In genomic region chr19:46970121-46970729, GRCm38 (mm10) we compare ENCODE assay signal across 8 mouse cellular contexts. TPM values are rescaled to one million over a fixed set of nuclear protein-coding genes. Genes with fewer than 3 reads are reported as not detected.
DNase-seq lines count a peak whose midpoint lies in the region; ATAC-seq and TF ChIP-seq lines count a peak whose summit lies in the region.

No protein-coding gene starts in this region.

- H3K36me3 ChIP-seq in kidney, adult 2 months (ENCODE audit: control insufficient read depth, insufficient read depth, low read length), result no peaks in the 10 kb centered on the region
- no peaks in the 10 kb centered on the region for H3K36me3 ChIP-seq in stomach, embryonic 16.5 days (ENCODE audit: control insufficient read depth, insufficient read depth, low read length)

- DNase-seq in kidney, adult 2 months, result no peak
- DNase-seq in kidney, adult 9 months, result no peak
- DNase-seq in lung, adult 2 months, result peak; percentile 56
- no peak for DNase-seq in cerebellum, adult 9-11 months
- no peak for DNase-seq in right cerebral cortex, postnatal 36 days (ENCODE audit: low spot score in 2 of 2)
- DNase-seq in yolk sac, embryonic 10.5 days (ENCODE audit: low spot score), result no peak

- 0 out of 2 replicates have a peak overlapping the region, but pooled peaks have one; percentile 4 for H3K4me2 ChIP-seq in stomach, embryonic 16.5 days (ENCODE audit: low read depth, low read length)

- H3K4me1 ChIP-seq in kidney, adult 2 months (ENCODE audit: control insufficient read depth, insufficient read depth, low read length), result peaks cover 26% of the 10 kb centered on the region
- peaks cover 12% of the 10 kb centered on the region for H3K4me1 ChIP-seq in cortical plate, adult 2 months (ENCODE audit: control insufficient read depth, insufficient read depth, low read length)
- peaks cover 3% of the 10 kb centered on the region; the same call in 1 of the 2 replicates for H3K4me1 ChIP-seq in lung, adult 2 months (ENCODE audit: control insufficient read depth, insufficient read depth, low read length)
- H3K4me1 ChIP-seq in stomach, embryonic 16.5 days (ENCODE audit: control insufficient read depth, insufficient read depth, low read length), result peaks cover 17% of the 10 kb centered on the region

- H3K9me3 ChIP-seq in stomach, embryonic 16.5 days (replicated peaks; ENCODE audit: control insufficient read depth, low read length), result no peaks in the 10 kb centered on the region

- H3K27ac ChIP-seq in kidney, adult 2 months (ENCODE audit: insufficient read depth, low read depth, low read length), result peak overlapping the region; percentile 81; the same call in 1 of the 2 replicates
- peak overlapping the region; percentile 14; the same call in 1 of the 2 replicates for H3K27ac ChIP-seq in cortical plate, adult 2 months (ENCODE audit: insufficient read depth, low read length)
- peak overlapping the region; percentile 56 for H3K27ac ChIP-seq in stomach, embryonic 16.5 days (ENCODE audit: low read length)

- no peak for TF ChIP-seq POLR2A in kidney, adult 2 months (IDR thresholded peaks at IDR 0.05; ENCODE audit: low read depth, low read length)
- TF ChIP-seq POLR2A in cortical plate, adult 2 months (IDR thresholded peaks at IDR 0.05; ENCODE audit: extremely low read depth, insufficient read depth, low read length), result no peak
- no peak for TF ChIP-seq POLR2A in lung, adult 2 months (IDR thresholded peaks at IDR 0.05; ENCODE audit: borderline replicate concordance, extremely low read depth, low read depth, low read length)

- peak; percentile 77 for ATAC-seq in stomach, embryonic 16.5 days (ENCODE audit: insufficient read depth, low FRiP score)

- H3K9ac ChIP-seq in stomach, embryonic 16.5 days (ENCODE audit: low read length), result no peak overlapping the region

- no peak overlapping the region for H3K4me3 ChIP-seq in kidney, adult 2 months (ENCODE audit: insufficient read depth, low read depth, low read length)
- no peak overlapping the region for H3K4me3 ChIP-seq in cortical plate, adult 2 months (ENCODE audit: insufficient read depth, low read length)
- no peak overlapping the region for H3K4me3 ChIP-seq in lung, adult 2 months (replicated peaks; ENCODE audit: extremely low read depth, low read depth, low read length)
- H3K4me3 ChIP-seq in stomach, embryonic 16.5 days (replicated peaks; ENCODE audit: low read length), result no peak overlapping the region

- WGBS in kidney, adult 2 months, result 39% methylated on average over 13 of the region's 13 CpGs
- 26% methylated on average over 13 of the region's 13 CpGs for WGBS in lung, adult 2 months
- WGBS in stomach, embryonic 16.5 days, result 46% methylated on average over 13 of the region's 13 CpGs

- H3K27me3 ChIP-seq in kidney, adult 2 months (replicated peaks; ENCODE audit: control insufficient read depth, insufficient read depth, low read length), result no peaks in the 10 kb centered on the region
- H3K27me3 ChIP-seq in stomach, embryonic 16.5 days (ENCODE audit: control insufficient read depth, insufficient read depth, low read length), result no peaks in the 10 kb centered on the region

- TF ChIP-seq CTCF in kidney, adult 2 months (conservative IDR thresholded peaks at IDR 0.05; ENCODE audit: insufficient read depth, insufficient read length, low read depth, low read length), result no peak
- TF ChIP-seq CTCF in cortical plate, adult 2 months (IDR thresholded peaks at IDR 0.05; ENCODE audit: extremely low read depth, insufficient read depth, low read length), result no peak
- no peak for TF ChIP-seq CTCF in lung, adult 2 months (IDR thresholded peaks at IDR 0.05; ENCODE audit: insufficient read depth, low read length)

RNA-seq across cellular contexts. Expression of gene Ina, which starts 44.3 kb away (rescaled TPM):
- 0.11 and 0.31 TPM in 2 replicates for polyA plus RNA-seq in kidney, adult 2 months (2012; rRNA removed)
- polyA plus RNA-seq in cortical plate, adult 2 months (2012; rRNA removed), result 124 and 127 TPM in 2 replicates
- 0.04 TPM in 1 of 2 replicates, not detected in the other for polyA plus RNA-seq in lung, adult 2 months (2012; rRNA removed)
- polyA plus RNA-seq in stomach, embryonic 16.5 days (2015; fragmentation: Nextera tagmentation; extraction: Ambion mirVana), result 5.7 and 6.5 TPM in 2 replicates

RNA-seq across cellular contexts. Expression of gene Nt5c2, which starts 44.7 kb away (rescaled TPM):
- 32.2 and 36.3 TPM in 2 replicates for polyA plus RNA-seq in kidney, adult 2 months (2012; rRNA removed)
- 46.7 and 50.3 TPM in 2 replicates for polyA plus RNA-seq in cortical plate, adult 2 months (2012; rRNA removed)
- polyA plus RNA-seq in lung, adult 2 months (2012; rRNA removed), result 11.1 and 17.5 TPM in 2 replicates
- polyA plus RNA-seq in stomach, embryonic 16.5 days (2015; fragmentation: Nextera tagmentation; extraction: Ambion mirVana), result 86.4 and 91.2 TPM in 2 replicates

Comparison
In these comparisons a context has a peak if more than half of its experiments do, and no peak if none do; other contexts are left out.
1. H3K27ac ChIP-seq: peak in every context shown above with its lines; median percentile 81 in kidney, adult 2 months; 56 in stomach, embryonic 16.5 days; 14 in cortical plate, adult 2 months.
2. RNA of gene Ina, which starts 44.3 kb away (polyA plus RNA-seq): 124 to 127 TPM in cortical plate, adult 2 months; 5.7 to 6.5 TPM in stomach, embryonic 16.5 days, 0.11 to 0.31 TPM in kidney, adult 2 months and 0.04 TPM in lung, adult 2 months; every median in the first group is over 10 times any median in the second.